Mouse (Mus musculus) adrenal gland (tissue): ENCODE data around the gene BC005537.
"Not testable (repeated sequence)": the region's sequence is repeated elsewhere in the genome, so short reads cannot be mapped to it uniquely, and the experiment has no call there.

Experiments used
- intact Hi-C: fragments of 180-260 bp; cut with DNase I; formaldehyde crosslinking; loops from one replicate; pipeline ENCODE4 v1.15.1; 2025

The BC005537 gene

DNA sequence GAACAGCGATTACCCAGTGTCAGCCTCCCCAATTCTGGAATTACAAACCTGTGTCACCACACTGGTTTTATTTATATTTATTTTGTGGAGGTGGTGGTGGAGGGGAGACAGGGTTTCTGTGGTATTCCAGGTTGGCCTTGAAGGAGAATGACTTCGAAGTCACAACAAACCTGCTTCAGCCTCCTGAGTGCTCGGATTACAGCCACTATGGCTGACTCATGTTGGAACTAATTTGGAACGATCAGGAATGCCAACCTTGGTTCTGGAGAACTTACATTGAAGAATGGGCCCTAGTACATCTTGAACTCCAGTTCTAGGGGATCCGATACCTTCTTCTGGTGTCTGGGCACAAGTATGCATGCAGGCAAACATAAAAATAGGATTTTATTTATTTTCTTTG is 2.1 kb upstream of the BC005537 start:
- intact Hi-C loops: no loop called here

DNA sequence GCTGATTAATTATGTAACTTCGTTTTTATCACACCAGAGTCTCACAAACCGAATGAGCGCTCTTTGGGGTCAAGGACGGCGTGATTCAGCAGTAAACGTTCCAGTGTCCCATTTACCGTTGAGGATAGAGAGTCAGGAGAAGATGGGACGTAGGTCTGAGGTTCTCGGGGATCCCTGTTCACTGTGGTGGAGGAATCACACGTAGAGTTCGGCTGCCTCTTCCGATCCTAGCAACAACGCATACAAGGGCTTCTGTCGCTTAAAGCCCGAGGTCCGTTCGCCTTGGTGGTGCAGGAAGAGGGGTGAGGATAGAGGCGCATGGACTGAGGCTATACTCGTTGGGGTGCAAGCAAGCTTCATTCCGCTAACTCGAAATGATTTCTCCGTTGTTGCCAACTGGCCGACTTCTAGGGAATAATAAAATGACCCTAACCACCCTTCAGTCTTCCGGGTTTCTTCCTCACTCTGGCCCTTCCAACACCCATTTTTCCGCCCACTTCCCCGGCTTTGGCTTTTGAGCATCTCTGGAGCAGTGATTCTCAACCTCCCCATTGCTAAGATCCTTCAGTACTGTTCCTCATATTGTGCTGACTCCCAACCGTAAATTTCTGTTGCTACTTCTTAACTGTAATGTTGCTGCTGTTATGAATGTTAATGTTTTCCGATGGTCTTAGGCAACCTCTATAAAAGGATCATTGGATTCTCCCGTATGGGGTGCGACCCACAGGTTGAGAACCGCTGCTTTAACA is 1.4 kb upstream of the BC005537 start:
- intact Hi-C loops: no loop called here

DNA sequence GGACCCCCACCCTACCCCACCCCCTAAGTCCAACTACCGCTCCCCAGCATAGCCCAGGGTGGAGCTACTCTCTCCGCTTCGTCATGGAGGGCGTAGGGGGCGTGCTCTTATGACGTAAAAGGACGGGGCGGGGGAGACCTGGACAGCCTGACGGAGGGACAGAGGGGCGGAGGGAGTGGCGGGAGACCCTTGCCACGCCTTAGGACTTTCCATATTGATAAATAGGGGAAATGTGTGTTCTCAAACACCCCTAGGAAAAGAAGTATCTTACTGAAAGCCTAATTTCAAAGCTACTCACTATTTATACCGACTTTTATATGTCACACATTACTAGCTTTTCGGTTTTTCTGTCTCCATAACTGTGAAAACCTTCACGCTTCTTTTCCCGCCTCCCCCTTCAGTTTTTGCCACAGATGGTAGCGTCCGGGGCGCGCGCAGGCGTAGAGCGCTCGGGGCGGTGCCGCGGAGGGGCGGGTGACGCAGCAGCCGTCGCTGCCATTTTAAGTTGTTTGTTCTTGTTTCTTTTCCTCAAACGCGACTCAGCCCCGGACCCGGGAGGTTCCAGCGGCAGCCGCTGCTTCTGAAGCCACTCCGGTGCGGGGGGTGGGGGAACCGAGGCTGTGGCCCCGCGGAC is 666 bp upstream of the BC005537 start:
- intact Hi-C loops: no loop called here

- intact Hi-C loops: no loop called here
Measured at GRCm38 (mm10) chr13:24802131-24802691, 754 bp downstream of the BC005537 start.

GRCm38 (mm10) chr13:24803196-24803595 is 1.7 kb downstream of the BC005537 start:
- intact Hi-C loops: no loop called here

DNA sequence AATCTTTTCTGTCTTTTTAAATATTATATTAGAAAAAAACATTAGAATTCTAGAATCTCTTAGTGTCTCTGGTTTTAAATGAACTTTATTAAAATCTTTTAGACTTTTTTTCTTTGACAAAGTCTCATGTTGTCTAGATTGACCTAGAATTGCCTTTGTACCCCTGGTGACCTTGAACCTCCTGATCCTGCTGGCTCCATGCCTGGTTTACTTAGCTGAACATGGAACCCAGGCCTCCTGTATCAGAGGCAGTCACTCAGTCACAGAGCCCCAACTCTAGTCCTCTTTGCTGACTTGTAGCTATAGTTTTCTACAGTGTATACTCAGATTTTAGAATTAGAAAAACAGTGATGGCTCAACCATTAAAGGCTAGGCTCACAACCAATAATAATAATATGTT is 4.6 kb downstream of the BC005537 start:
- intact Hi-C loops: no loop called here

DNA sequence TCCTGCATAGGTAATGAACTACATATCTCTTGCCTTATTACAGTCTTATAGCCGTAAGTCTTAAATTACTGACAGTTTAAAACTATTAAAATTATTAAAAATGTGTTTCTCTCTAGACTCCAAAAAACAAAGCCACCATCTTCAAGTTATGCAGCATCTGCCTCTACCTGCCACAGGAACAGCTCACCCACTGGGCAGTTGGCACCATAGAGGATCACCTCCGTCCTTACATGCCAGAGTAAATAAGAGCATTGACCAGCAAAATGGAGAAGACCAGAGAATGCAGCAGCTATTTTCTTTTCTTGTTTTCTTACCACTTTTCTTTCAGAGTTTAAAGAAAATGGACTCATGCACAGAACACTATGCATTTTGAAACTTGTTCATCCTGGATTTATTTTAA is 11.1 kb downstream of the BC005537 start:
- intact Hi-C loops: no loop called here

DNA sequence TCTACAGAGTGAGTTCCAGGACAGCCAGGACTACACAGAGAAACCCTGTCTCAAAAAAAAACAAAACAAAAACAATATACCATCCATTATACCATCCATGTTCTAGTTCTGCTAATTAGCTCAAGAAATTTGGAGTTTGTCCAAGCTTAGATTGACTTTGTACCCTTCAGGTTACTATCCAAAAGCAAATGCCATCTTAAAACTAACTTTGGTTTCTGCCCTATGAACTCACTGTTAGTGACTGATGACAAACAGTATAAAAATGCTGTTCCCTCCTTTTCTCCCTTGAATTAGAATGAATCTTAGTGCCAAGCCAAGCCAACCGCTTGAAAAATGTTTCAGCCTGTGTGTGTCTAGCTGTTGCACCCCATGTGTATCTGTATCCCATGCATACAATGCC is 13.2 kb downstream of the BC005537 start:
- intact Hi-C loops: no loop called here

DNA sequence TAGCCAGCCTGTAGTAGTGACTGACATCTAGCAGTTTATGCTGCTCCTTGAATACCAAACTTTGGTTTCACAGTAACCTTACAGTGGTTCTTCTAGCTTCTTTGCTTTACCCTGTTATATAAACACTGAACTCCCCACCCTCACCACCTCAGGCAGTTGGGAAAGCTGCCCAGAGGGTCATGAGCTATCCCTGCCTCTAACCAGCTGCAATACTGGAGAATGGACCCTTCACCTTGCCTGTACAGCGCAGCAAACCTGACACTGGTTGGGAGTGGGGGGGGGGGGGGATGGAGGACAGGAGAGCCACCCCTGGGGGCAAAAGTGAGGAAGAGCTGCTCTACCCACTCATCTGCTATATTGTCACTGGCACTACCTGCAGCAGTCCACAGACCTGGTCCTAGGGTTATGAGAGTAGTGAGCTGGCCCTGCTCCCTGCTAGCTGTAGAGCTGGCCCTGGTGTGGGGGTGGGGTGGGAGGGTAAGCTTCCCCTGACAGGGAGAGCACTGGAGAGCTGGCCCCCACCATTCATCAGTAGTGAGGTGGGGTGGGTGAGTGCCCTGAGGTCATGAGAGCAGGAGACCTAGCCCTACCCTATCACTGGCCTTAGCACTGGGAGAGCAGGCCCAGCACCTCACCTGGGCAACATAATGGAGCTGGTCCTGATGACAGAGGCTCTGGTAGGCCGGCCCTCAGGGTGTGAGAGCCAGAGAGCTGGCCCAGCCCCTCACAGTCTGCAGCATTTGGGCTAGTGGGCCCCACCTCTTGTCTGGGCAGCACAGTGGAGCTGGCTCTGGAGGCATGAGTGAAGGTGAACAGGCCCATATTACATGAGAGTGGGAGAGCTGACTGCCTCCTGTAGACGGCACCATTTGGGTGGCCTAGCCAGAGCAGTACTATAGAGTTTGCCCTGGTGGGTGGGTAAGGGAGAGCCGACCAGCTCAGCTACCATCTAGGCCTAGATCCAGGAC is 15.0 kb downstream of the BC005537 start:
- intact Hi-C loops: no loop called here

DNA sequence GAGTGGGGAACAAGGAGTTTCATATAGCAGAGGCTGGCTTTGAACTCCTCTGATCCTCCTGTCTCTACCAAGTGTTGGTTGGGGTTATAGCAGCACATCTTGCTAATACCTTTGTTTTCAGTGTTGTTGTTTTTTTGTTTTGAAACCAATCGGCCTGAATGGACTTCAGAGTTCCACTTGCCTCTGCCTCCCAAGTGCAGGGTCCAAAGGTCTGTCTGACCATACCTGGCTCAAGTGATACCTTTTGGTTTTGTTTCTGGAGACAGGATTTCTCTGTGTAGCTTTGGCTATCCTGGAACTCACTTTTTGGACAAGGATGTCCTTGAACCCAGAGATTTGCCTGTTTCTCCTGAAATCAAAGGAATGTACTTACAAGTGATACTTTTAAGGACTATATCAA is 18.5 kb downstream of the BC005537 start:
- intact Hi-C loops: no loop called here

DNA sequence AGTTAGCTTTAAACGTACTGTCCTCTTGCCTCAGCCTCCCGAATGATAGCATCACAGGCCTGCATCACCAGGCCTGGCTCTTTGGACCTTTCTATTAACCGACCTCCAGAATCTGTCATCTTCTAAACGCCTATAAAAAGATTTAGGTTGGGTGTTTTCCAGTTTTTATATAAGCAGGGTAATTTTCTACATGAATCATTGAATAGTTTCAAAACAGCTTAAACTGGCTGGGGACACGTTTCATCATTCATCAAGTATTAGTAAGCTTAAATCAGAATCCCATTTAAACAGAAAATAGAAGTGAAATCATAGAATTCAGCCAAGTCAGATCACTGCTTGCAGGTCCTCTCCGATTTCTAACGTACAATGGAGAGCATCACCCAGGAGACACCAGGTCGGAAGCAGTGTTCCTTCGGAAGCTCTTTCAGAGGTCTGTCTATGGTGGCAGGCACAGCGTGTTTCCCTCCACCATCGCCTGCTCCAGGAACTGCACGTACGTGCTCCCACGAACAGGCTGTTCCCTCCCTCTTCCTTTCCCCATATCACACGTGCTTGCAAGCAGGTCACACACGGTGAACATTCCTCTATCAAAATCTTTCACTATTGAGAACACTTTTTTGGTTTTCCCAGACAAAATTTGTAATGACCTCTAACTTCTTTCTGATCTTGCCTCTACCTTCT is 21.3 kb downstream of the BC005537 start:
- intact Hi-C loops: no loop called here

- intact Hi-C loops: no loop called here
Measured at GRCm38 (mm10) chr13:24824647-24825046, 23.2 kb downstream of the BC005537 start.

DNA sequence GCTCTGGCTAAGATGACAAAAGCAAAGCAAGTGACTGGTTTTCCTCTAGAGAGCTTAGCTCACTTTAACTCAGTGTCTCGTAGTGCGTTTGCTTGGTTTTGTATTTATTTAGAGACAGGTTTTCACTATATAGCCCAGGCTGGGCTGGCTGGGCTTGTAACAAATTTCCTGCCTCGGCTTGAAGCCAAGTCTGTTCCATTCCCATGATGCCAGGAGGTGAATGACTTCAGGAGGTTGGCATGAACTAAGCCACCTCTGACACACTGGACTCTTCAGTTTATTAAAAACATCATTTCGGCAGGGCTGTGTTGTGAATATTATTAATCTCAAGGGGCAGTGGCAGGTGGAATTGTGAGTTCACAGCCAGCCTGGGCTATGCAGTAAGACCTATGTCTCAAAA is 24.1 kb downstream of the BC005537 start:
- intact Hi-C loops: no loop called here

DNA sequence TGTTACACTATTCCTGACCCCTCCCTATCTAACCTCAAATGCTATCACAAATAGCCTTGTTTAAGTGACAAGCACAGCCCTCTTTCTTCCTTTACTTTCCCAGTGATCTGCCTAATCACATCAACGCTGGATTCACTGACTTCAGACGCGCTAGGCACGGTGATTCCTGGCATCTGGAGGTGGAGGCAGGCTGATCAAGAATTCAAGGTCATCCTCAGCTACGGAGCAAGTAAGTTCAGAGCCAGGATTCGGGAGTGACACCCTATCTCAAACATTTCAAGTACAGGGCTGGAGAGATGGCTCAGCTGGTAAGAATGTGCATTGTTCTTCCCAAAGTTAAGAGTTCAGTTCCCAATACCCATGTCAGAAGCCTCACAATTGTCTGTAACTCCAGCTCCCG is 24.7 kb downstream of the BC005537 start:
- intact Hi-C loops: no loop called here

DNA sequence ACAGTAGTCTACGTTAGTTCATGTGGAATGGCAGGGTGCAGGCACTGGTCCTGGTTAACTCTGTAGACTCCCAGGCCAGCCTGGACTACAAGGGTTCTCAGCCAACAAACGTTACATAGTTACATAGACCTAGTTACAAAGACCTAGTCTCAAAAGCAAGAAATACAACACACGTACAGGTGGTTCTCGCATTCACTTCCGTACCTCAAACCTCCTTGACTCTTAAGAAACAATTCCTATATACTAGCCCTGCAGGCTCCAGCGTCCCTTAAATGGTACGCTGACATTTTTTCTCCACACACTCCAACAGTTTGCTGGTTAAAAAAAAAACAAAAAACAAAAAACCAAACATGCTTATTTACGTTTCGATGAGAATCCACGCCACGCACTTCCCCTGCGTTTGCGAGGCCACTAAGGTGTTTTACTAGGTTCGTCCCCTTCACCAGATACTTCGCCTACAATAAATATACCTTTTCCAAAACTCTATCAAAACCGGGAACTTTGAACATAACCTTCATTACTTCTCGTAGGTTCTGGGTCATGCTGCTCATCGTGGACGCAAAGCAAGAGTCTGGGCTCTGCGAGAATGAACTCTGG is 29.4 kb downstream of the BC005537 start:
- intact Hi-C loops: no loop called here

DNA sequence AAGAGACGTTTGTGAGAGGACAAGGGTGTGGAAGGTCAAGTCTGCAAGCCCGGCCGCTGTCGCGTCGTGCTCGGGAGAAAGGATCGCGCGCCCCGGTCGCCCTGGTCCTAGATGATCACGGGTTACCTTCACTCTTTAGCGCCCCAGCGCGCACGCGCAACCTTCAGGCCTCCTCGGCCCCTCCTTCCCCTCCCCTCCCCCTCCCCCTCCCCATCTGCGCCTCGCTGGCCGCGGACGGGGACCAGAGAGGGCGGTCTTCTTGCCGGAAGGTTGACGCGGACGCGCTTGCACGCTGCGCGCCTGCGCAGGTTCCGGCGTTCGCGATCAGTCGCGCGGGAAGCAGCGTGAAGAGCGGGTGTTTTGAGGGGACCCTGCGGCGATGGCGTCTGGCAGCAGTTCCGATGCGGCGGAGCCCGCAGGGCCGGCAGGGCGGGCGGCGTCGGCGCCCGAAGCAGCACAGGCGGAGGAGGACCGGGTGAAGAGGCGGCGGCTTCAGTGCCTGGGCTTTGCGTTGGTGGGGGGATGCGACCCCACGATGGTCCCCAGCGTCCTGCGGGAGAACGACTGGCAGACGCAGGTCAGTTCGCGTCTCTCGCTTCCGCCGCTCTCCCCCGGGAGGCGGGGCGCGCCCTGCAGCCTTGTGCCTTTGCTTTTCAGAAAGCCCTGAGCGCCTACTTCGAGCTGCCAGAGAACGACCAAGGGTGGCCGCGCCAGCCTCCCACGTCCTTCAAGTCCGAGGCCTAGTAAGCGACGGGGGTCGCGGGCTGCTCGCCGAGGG is 30.1 kb downstream of the BC005537 start, which contains the start of the genes Acot13 and Tdp2:
Gene Acot13, minus strand, starts transcription at position 188 of the 778 bp plus-strand sequence.
Gene Tdp2, plus strand, starts transcription at position 327 of the 778 bp plus-strand sequence.
- intact Hi-C loops: no loop called here

DNA sequence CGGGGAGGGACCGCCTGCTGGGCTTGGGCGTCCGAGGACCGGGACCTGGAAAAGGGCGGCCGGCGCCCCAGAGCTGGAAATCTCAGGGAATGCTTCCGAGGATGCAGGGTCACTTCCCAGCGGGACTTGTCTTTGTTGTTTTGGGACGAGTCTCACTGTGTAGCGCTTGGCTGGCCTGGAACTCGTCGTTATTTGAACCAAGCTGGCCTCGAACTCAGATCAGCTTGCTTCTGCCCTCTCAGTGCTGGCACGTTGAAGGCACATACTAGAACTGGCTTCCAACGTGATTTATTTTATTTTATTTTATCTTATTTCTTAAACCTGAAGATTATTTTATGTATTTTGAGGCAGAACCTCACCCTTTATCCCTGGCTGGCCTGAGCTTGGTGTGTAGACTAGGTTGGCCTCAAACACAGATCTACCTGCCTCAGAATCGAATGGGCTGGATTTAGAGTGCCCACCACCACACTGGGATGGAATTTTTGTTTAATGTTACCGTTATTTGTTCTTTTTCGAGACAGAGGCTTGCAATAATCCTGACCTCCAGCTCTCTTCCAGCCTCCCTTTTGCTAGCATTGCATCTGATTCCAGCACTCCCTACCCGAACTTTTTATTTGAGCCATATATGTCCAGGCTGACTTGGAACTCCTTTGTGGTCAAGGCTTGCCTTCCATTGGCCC is 30.8 kb downstream of the BC005537 start:
- intact Hi-C loops: no loop called here

DNA sequence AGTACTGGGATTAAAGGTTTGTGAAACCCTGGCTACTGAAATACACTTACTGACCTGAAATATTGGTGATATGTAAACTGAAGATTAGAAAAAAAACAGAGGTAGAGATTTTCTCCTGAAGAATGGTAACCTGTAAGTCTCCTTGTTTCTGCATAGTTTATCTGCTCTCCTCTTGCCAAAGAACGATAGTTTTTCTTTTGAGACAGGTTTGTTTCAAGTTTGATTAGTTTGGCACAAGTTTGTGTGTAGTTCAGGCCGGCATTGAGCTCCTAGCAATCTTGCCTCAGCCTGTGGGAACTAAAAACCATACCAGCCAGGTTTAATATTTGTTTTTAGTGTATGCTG is 31.3 kb downstream of the BC005537 start:
- intact Hi-C loops: no loop called here

- intact Hi-C loops: not testable (repeated sequence)
Measured at GRCm38 (mm10) chr13:24837765-24838164, 36.3 kb downstream of the BC005537 start.
